ENCODE assay signal across 8 mouse cellular contexts in the genomic region with DNA sequence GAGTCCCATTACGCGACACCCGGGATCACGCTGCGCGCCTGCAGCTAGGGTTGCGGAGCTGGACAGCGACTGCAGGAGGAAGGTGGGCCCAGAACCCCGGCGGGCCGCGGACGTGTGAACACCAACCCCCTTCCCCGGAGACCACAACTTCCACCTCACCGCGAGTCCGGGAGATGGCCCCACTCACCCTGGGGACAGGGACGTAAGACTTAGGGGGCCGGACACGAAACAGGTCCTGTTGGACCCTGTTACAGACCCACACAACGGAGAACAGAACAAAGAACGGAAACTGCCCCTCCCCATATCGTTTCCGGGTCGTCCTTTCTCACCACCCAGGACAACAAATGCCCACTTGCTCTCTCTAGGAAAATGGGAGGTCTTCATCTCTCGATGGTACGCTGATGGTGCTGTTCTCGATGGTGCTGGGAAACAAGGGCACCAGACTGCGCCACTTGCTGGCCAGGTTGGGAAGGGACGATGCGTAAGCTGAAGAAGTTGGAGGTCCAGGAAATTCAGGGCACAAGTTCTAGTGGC. TPM values are rescaled to one million over a fixed set of nuclear protein-coding genes. Genes with fewer than 3 reads are reported as not detected.
DNase-seq lines count a peak whose midpoint lies in the region; ATAC-seq and TF ChIP-seq lines count a peak whose summit lies in the region.

A gene (minus strand): TSS at position 302 of the 534 bp plus-strand sequence.

- H3K9me3 ChIP-seq in forebrain, postnatal 0 days (ENCODE audit: low read length) = no peaks in the 10 kb centered on the region
- H3K9me3 ChIP-seq in lung, embryonic 15.5 days = no peaks in the 10 kb centered on the region

- no peaks in the 10 kb centered on the region; the same call in 1 of the 2 replicates for H3K4me1 ChIP-seq in cerebellum, adult 2 months (ENCODE audit: control insufficient read depth, insufficient read depth, low read length)
- H3K4me1 ChIP-seq in forebrain, postnatal 0 days (ENCODE audit: insufficient read depth) = peaks cover 8% of the 10 kb centered on the region; the same call in 1 of the 2 replicates
- H3K4me1 ChIP-seq in lung, embryonic 15.5 days = peaks cover 13% of the 10 kb centered on the region

- peak; percentile 99 for ATAC-seq in forebrain, postnatal 0 days
- peak; percentile 94 for ATAC-seq in lung, embryonic 15.5 days (ENCODE audit: borderline replicate concordance, extremely low read depth, low FRiP score, low TSS enrichment)

- WGBS in cerebellum, adult 2 months = under 1% methylated on average over 31 of the region's 31 CpGs
- WGBS in forebrain, postnatal 0 days = under 1% methylated on average over 31 of the region's 31 CpGs
- under 1% methylated on average over 31 of the region's 31 CpGs for WGBS in lung, embryonic 15.5 days

- no peaks in the 10 kb centered on the region for H3K27me3 ChIP-seq in cerebellum, adult 2 months (ENCODE audit: control insufficient read depth, insufficient read depth, low read length)
- no peaks in the 10 kb centered on the region for H3K27me3 ChIP-seq in forebrain, postnatal 0 days (ENCODE audit: insufficient read depth, low read length)
- no peaks in the 10 kb centered on the region for H3K27me3 ChIP-seq in lung, embryonic 15.5 days

- H3K4me2 ChIP-seq in forebrain, postnatal 0 days (ENCODE audit: low read depth) = peak within 1 kb of the TSS; percentile 69
- H3K4me2 ChIP-seq in lung, embryonic 15.5 days = peak within 1 kb of the TSS; percentile 66

- TF ChIP-seq POLR2A in cerebellum, adult 2 months (IDR thresholded peaks at IDR 0.05; ENCODE audit: borderline replicate concordance, insufficient read depth, low read length) = peak; percentile 69; the same call in 1 of the 2 replicates

- peak within 1 kb of the TSS; percentile 97 for H3K9ac ChIP-seq in forebrain, postnatal 0 days
- H3K9ac ChIP-seq in lung, embryonic 15.5 days = peak within 1 kb of the TSS; percentile 82

- H3K27ac ChIP-seq in cerebellum, adult 2 months (ENCODE audit: insufficient read depth, low read length) = peak within 1 kb of the TSS; percentile 75
- peak within 1 kb of the TSS; percentile 97 for H3K27ac ChIP-seq in forebrain, postnatal 0 days (ENCODE audit: low read depth, low read length)
- H3K27ac ChIP-seq in lung, embryonic 15.5 days = peak within 1 kb of the TSS; percentile 87

- peak within 1 kb of the TSS; percentile 93 for H3K4me3 ChIP-seq in cerebellum, adult 2 months (replicated peaks; ENCODE audit: insufficient read depth, low read depth, low read length)
- H3K4me3 ChIP-seq in forebrain, postnatal 0 days (ENCODE audit: low read depth, low read length) = peak within 1 kb of the TSS; percentile 65
- H3K4me3 ChIP-seq in lung, embryonic 15.5 days = peak within 1 kb of the TSS; percentile 66

- peak; percentile 97 for DNase-seq in MEL-GATA-1-ER (ENCODE audit: extremely low read depth, low read depth)
- DNase-seq in cerebellum, adult 2 months = peak; percentile 87 to 95
- DNase-seq in forebrain, postnatal 0 days = peak; percentile 94
- DNase-seq in heart, postnatal 4 days = peak; percentile 88
- DNase-seq in layer of hippocampus, adult 8-10 months (ENCODE audit: low spot score in 2 of 2) = peak; percentile 89
- DNase-seq in ovary, adult 18-20 months (ENCODE audit: low spot score) = peak; percentile 85
- peak; percentile 92 for DNase-seq in thymus, postnatal 0 days (ENCODE audit: low spot score)

- TF ChIP-seq CTCF in cerebellum, adult 2 months (IDR thresholded peaks at IDR 0.05; ENCODE audit: borderline replicate concordance, insufficient read depth, low read depth, low read length) = peak; percentile 89
- TF ChIP-seq CTCF in forebrain, postnatal 0 days (IDR thresholded peaks at IDR 0.05; ENCODE audit: low read depth) = peak; percentile 92

- peaks cover 5% of the 10 kb centered on the region for H3K36me3 ChIP-seq in forebrain, postnatal 0 days (ENCODE audit: insufficient read depth)
- H3K36me3 ChIP-seq in lung, embryonic 15.5 days = peaks cover 23% of the 10 kb centered on the region

RNA-seq across cellular contexts. Expression of the gene that starts here (rescaled TPM):
- 3.8 and 4.2 TPM in 2 replicates for polyA plus RNA-seq in cerebellum, adult 2 months (2012; rRNA removed)
- 13.6 and 13.8 TPM in 2 replicates for total RNA-seq in forebrain, postnatal 0 days (2014; rRNA removed)
- polyA plus RNA-seq in forebrain, postnatal 0 days (2015; fragmentation: Nextera tagmentation; extraction: Ambion mirVana) = 6.0 and 10.7 TPM in 2 replicates
- total RNA-seq in heart, postnatal 4 days (2021) = 10 to 100 TPM in 1 of 2 experiments, 1 to 10 TPM in 1; 7.6 to 10.6 TPM
- total RNA-seq in layer of hippocampus, adult 8-10 months (2022) = 10 to 100 TPM; 10.1 to 14.6 (median 13.2) TPM
- 20.8 and 21.3 TPM in 2 replicates for polyA plus RNA-seq in lung, embryonic 15.5 days (2015; fragmentation: Nextera tagmentation; extraction: Ambion mirVana)
- 14.8 and 15.8 TPM in 2 replicates for polyA plus RNA-seq in thymus, postnatal 0 days (2015; fragmentation: Nextera tagmentation; extraction: Ambion mirVana)

Comparison
In these comparisons a context has a peak if more than half of its experiments do, and no peak if none do; other contexts are left out.
1. Peak in every context shown above with its lines: DNase-seq, ATAC-seq, H3K4me3 ChIP-seq and H3K27ac ChIP-seq.